Mouse (Mus musculus): ENCODE data around the gene Arhgdib.

The Arhgdib gene

DNA sequence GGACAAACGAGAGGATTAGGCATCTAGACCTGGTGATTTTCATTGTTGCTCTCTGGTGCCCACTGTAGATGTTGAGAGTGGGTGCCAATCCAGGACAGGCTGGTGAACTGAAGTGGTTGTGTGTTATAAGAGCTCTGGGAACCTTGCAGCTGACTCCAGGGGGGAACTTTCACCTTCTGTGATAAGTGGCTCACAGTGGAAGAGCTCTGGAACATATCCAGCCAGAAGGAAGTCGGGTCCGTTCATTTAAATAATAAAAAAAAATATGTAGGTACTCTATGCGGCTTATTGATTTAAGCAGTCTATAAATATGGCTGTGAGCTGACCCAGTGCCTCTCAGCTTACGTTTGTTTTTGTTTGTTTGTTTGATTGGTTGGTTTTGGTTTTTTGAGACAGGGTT, 19.6 kb downstream of the Arhgdib start, which contains the start of gene Erp27:
Gene Erp27 (minus strand): TSS at position 101 of the 400 bp plus-strand sequence.
- Histone ChIP-seq H3K4me1 (replicated peaks; ENCODE audit: low read depth, low read length) (no peaks in the 10 kb centered on the region), H3K27me3 (ENCODE audit: insufficient read depth, low read length) (no peaks in the 10 kb centered on the region; the same call in 1 of the 2 replicates), H3K4me3 (replicated peaks; ENCODE audit: low read length) (no peak within 1 kb of the TSS), H3K36me3 (ENCODE audit: insufficient read depth, low read length) (no peaks in the 10 kb centered on the region), H3K9me3 (ENCODE audit: low read length) (no peaks in the 10 kb centered on the region)
- TF ChIP-seq NANOG (IDR thresholded peaks at IDR 0.05; ENCODE audit: borderline replicate concordance, low read length): no peak
- TF ChIP-seq CTCF (conservative IDR thresholded peaks at IDR 0.05; ENCODE audit: low read length): no peak
- TF ChIP-seq POU5F1 (IDR thresholded peaks at IDR 0.05; ENCODE audit: borderline replicate concordance, low read length): no peak

DNA sequence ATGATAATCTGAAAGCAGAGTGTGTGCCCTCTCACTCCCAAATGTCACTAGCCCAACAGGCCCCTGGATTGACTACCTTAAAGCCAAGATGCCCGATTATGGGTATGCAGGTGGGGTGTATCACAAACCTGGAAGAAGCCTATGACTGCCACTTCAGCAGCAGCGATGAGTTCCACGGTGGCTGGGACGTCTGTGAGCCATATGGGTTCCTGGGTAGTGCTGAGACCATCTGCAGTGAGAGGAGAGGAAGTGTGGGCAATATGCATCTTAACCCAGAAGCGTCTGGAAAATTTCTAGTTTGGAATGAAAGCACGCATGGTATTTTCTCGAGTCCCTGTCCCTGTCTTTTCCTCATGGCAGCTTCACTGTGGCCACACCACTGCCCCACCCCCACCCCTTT, 20.1 kb downstream of the Arhgdib start:
- H3K4me1 ChIP-seq (replicated peaks; ENCODE audit: low read depth, low read length): no peaks in the 10 kb centered on the region
- no peak for TF ChIP-seq NANOG (IDR thresholded peaks at IDR 0.05; ENCODE audit: borderline replicate concordance, low read length)
- TF ChIP-seq POU5F1 (IDR thresholded peaks at IDR 0.05; ENCODE audit: borderline replicate concordance, low read length): no peak
- no peak for TF ChIP-seq CTCF (conservative IDR thresholded peaks at IDR 0.05; ENCODE audit: low read length)
- H3K9me3 ChIP-seq (ENCODE audit: low read length): no peaks in the 10 kb centered on the region
- H3K4me3 ChIP-seq (replicated peaks; ENCODE audit: low read length): no peak overlapping the region
- no peaks in the 10 kb centered on the region for H3K36me3 ChIP-seq (ENCODE audit: insufficient read depth, low read length)
- no peaks in the 10 kb centered on the region; the same call in 1 of the 2 replicates for H3K27me3 ChIP-seq (ENCODE audit: insufficient read depth, low read length)

DNA sequence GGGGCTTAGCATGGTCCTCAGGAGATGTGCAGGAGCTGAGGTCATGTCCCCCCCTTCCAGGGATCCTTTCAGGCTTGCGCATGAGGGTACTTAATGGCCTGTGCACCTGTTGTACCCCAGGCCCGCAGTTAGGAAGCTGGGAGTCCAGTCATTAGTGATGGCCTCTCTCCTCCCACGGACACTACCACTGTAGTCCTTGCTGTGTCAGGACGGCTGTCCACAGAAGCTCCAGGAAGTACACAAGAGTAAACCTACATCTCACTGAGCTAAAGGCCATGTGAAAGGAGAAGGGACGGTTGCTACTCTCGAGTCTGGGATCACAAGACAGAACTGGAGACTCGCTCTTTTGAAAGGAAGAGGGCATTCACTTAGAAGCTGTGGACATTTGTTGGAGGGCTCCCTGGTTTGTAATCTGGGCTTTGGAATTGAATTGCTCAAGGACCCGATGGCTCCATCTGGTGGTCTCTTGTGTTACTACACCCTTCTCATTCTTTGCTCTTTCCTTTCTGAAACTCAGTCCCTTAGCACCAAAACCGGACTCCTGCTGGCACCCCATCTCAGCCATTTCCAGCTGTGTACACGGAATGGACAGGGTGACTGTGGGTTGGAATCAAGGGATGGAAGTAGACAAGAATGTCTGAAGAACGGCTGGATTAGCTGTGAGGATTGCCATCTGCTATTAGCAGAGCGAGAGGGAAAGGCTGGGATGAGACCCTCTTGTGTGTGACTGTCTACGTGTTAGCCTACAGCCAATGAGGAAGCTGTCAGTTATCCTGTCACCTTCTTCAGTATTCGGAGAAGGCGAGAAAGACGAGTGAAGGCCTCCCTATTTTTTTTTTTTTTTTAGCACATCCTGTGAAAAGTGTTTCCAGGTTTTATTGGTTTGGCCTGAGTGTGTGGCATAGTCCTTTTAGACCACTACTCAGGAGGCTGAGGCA, 21.1 kb downstream of the Arhgdib start:
- H3K4me1 ChIP-seq (replicated peaks; ENCODE audit: low read depth, low read length): no peaks in the 10 kb centered on the region
- H3K27me3 ChIP-seq (ENCODE audit: insufficient read depth, low read length): no peaks in the 10 kb centered on the region; the same call in 1 of the 2 replicates
- no peak overlapping the region for H3K4me3 ChIP-seq (replicated peaks; ENCODE audit: low read length)
- no peaks in the 10 kb centered on the region for H3K36me3 ChIP-seq (ENCODE audit: insufficient read depth, low read length)
- TF ChIP-seq CTCF (conservative IDR thresholded peaks at IDR 0.05; ENCODE audit: low read length): peak; percentile 52
- TF ChIP-seq NANOG (IDR thresholded peaks at IDR 0.05; ENCODE audit: borderline replicate concordance, low read length): no peak
- H3K9me3 ChIP-seq (ENCODE audit: low read length): no peaks in the 10 kb centered on the region

- peaks cover 5% of the 10 kb centered on the region; the same call in 1 of the 2 replicates for H3K4me1 ChIP-seq (replicated peaks; ENCODE audit: low read depth, low read length)
- H3K27me3 ChIP-seq (ENCODE audit: insufficient read depth, low read length): peaks cover 12% of the 10 kb centered on the region
- no peaks in the 10 kb centered on the region for H3K9me3 ChIP-seq (ENCODE audit: low read length)
- H3K36me3 ChIP-seq (ENCODE audit: insufficient read depth, low read length): no peaks in the 10 kb centered on the region
- no peak overlapping the region for H3K4me3 ChIP-seq (replicated peaks; ENCODE audit: low read length)
- TF ChIP-seq NANOG (IDR thresholded peaks at IDR 0.05; ENCODE audit: borderline replicate concordance, low read length) (no peak), POU5F1 (IDR thresholded peaks at IDR 0.05; ENCODE audit: borderline replicate concordance, low read length) (no peak), CTCF (conservative IDR thresholded peaks at IDR 0.05; ENCODE audit: low read length) (no peak)
Observed at GRCm38 (mm10) chr6:136917885-136918284, 23.8 kb downstream of the Arhgdib start.

GRCm38 (mm10) chr6:136915721-136916395, 25.8 kb downstream of the Arhgdib start:
- H3K36me3 ChIP-seq (ENCODE audit: insufficient read depth, low read length): no peaks in the 10 kb centered on the region
- H3K4me3 ChIP-seq (replicated peaks; ENCODE audit: low read length): no peak overlapping the region
- H3K4me1 ChIP-seq (replicated peaks; ENCODE audit: low read depth, low read length): peaks cover 5% of the 10 kb centered on the region
- H3K9me3 ChIP-seq (ENCODE audit: low read length): no peaks in the 10 kb centered on the region
- peaks cover 20% of the 10 kb centered on the region for H3K27me3 ChIP-seq (ENCODE audit: insufficient read depth, low read length)
- no peak for TF ChIP-seq CTCF (conservative IDR thresholded peaks at IDR 0.05; ENCODE audit: low read length)
- no peak for TF ChIP-seq NANOG (IDR thresholded peaks at IDR 0.05; ENCODE audit: borderline replicate concordance, low read length)
- no peak for TF ChIP-seq POU5F1 (IDR thresholded peaks at IDR 0.05; ENCODE audit: borderline replicate concordance, low read length)

DNA sequence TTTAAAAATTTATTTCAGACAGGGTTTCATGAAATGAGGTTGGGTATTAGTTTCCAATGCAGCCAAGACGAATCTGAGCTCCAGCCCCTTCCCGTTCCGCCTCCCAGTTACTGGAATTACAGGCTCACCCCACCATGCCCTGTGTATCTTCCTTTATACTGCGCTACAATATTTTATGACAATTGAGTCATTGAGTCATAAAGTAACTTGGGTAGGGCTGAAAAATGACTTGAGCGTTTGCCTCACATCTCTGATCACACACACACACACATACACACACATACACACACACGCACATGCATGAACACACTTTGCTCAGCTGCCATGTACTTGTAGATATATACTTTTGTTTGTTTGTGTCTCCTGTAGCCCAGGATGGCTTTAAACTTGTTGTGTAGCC, 27.5 kb downstream of the Arhgdib start:
- H3K27me3 ChIP-seq (ENCODE audit: insufficient read depth, low read length): peaks cover 33% of the 10 kb centered on the region
- H3K4me1 ChIP-seq (replicated peaks; ENCODE audit: low read depth, low read length): peaks cover 5% of the 10 kb centered on the region
- H3K36me3 ChIP-seq (ENCODE audit: insufficient read depth, low read length): no peaks in the 10 kb centered on the region
- TF ChIP-seq POU5F1 (IDR thresholded peaks at IDR 0.05; ENCODE audit: borderline replicate concordance, low read length) (no peak), NANOG (IDR thresholded peaks at IDR 0.05; ENCODE audit: borderline replicate concordance, low read length) (no peak), CTCF (conservative IDR thresholded peaks at IDR 0.05; ENCODE audit: low read length) (no peak)
- H3K9me3 ChIP-seq (ENCODE audit: low read length): no peaks in the 10 kb centered on the region
- no peak overlapping the region for H3K4me3 ChIP-seq (replicated peaks; ENCODE audit: low read length)

DNA sequence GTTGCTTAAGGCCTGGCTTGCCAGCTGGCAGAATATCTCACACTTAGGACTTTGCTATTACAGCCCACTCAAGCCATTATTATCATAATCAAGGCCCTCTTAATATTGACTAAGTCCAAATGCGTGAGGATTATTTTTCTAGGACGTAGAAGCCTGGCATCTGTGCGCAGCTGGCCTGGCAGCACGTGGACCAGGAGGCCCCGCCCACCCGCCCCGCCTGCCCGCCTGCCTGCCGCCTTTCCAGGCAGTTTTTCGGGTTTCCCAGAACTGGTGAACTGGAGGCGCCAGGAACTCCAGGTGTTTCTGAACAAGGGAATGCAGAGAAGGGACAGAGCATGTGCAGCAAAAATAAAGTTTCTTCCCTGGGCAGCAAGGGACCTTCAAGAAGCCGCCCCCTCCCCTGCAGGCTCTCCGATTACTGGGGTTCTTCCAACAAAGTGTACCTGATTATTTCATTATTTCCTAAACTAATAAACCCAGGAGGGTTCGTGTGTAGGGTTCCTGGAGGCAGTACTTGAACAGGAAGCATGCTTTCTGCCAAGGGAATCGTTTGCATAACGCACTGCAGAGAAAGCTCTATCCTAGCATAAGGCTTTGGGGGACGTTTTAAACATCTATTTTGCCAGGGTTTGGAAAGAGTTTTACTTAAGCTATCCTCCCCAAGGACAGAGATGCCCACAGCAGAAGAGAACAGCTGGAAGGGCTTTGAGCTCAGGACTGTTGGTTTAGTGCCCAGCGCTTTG, 28.1 kb downstream of the Arhgdib start:
- H3K36me3 ChIP-seq (ENCODE audit: insufficient read depth, low read length): no peaks in the 10 kb centered on the region
- no peak for TF ChIP-seq POU5F1 (IDR thresholded peaks at IDR 0.05; ENCODE audit: borderline replicate concordance, low read length)
- no peak for TF ChIP-seq CTCF (conservative IDR thresholded peaks at IDR 0.05; ENCODE audit: low read length)
- TF ChIP-seq NANOG (IDR thresholded peaks at IDR 0.05; ENCODE audit: borderline replicate concordance, low read length): no peak
- peaks cover 5% of the 10 kb centered on the region for H3K4me1 ChIP-seq (replicated peaks; ENCODE audit: low read depth, low read length)
- H3K4me3 ChIP-seq (replicated peaks; ENCODE audit: low read length): no peak overlapping the region
- peaks cover 33% of the 10 kb centered on the region for H3K27me3 ChIP-seq (ENCODE audit: insufficient read depth, low read length)
- no peaks in the 10 kb centered on the region for H3K9me3 ChIP-seq (ENCODE audit: low read length)
